Mouse (Mus musculus) embryonic facial prominence, embryonic 11.5 days (tissue): ENCODE measurements around the gene Plch2. TPM values are rescaled to one million over a fixed set of nuclear protein-coding genes. Genes with fewer than 3 reads are reported as not detected.

Source experiments
- ATAC-seq: fragments of 200-750 bp; cut with Nextera tagmentation; replicated peaks from 2 replicates; pipeline ENCODE4 v1.8.0; 2017; ENCODE audit warnings: low read depth; ENCODE audit not compliant: insufficient number of reproducible peaks, low FRiP score, low TSS enrichment
- DNase-seq: peaks from one replicate; pipeline ENCODE4 v3.0.0-alpha.2; 2015; ENCODE audit warnings: low spot score
- H3K27ac ChIP-seq: fragments of 300-500 bp; sonication (generic); replicated peaks from 2 replicates; pipeline ENCODE4 v1.5.1; 2014; ENCODE audit warnings: mild to moderate bottlenecking, low read depth, low read length, control low read depth
- H3K27me3 ChIP-seq: fragments of 300-500 bp; sonication (generic); 2 replicates; pipeline ENCODE4 v1.6.1; 2014; ENCODE audit warnings: mild to moderate bottlenecking, low read length, moderate library complexity, mixed read lengths; ENCODE audit not compliant: control insufficient read depth, insufficient read depth
- H3K36me3 ChIP-seq: fragments of 300-500 bp; sonication (generic); replicated peaks from 2 replicates; pipeline ENCODE4 v1.6.1; 2014; ENCODE audit warnings: low read depth, mild to moderate bottlenecking, low read length, moderate library complexity, mixed read lengths; ENCODE audit not compliant: control insufficient read depth, insufficient read depth
- H3K4me1 ChIP-seq: fragments of 300-500 bp; sonication (generic); 2 replicates; pipeline ENCODE4 v1.6.1; 2014; ENCODE audit warnings: low read length, mixed read lengths; ENCODE audit not compliant: control insufficient read depth, insufficient read depth
- H3K4me2 ChIP-seq: fragments of 300-500 bp; sonication (generic); 2 replicates; pipeline ENCODE4 v1.6.1; 2014; ENCODE audit warnings: low read depth, mild to moderate bottlenecking, control low read depth, low read length, moderate library complexity
- H3K4me3 ChIP-seq: fragments of 300-500 bp; sonication (generic); 2 replicates; pipeline ENCODE4 v1.5.1; 2014; ENCODE audit warnings: low read depth, low read length, control low read depth
- H3K9ac ChIP-seq: fragments of 300-500 bp; sonication (generic); replicated peaks from 2 replicates; pipeline ENCODE4 v1.6.1; 2014; ENCODE audit warnings: mild to moderate bottlenecking, control low read depth, low read length
- H3K9me3 ChIP-seq: fragments of 300-500 bp; sonication (generic); replicated peaks from 2 replicates; pipeline ENCODE4 v1.6.1; 2016; ENCODE audit warnings: mild to moderate bottlenecking, low read length, inconsistent platforms, mixed read lengths; ENCODE audit not compliant: control insufficient read depth
- WGBS: fragments of 180-500 bp; shearing (Covaris S2); extraction: QIAGEN DNeasy Blood & Tissue Kit; methylation state at CpG from one replicate; pipeline ENCODE4 v1.1.7; 2014; 5-methylcytosine and 5-hydroxymethylcytosine counted together
- polyA plus RNA-seq: library from polyadenylated mRNA; unstranded; fragments of >200 nt; fragmentation: Nextera tagmentation; extraction: Ambion mirVana; gene quantifications from 2 replicates; pipeline ENCODE4 v1.2.1, GENCODE M21; 2014

Gene Plch2
- polyA plus RNA-seq, 1 experiment from 2014 or later: 1.4 TPM

DNA sequence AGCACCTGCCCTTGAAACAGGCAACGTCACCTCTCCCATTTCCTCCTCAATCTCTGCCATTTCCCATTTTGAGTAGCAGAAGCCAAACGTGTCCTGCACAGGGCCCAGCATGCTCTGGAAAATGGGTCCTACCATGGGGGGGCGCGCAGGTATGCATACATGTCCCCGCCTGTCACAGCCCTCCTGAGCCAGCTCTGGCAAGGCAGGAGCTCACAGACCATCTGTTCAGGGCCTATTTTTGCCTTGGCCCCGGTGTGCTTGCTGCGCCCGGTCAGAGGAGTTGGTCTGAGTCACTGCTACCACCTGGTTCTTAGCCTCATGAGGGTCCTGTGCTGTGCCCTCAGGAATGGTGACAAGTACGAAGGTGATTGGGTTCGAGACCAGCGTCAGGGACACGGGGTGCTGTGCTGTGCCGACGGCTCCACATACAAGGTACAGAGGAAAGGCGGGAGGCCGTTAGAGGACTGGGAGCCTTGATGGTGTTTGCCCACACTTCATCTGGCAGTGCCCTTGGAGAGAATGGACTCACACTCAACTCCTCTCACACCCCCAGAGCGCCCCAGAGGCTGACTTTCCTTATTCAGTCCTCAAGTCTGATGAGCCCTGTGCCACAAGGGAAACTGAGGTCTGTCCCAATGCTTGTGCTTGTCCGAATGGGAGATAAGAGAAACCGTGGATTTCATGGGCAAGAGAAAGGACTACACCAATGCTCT is 36.3 kb upstream of the Plch2 start:
- ATAC-seq (no peak), DNase-seq (no peak)
- no peak overlapping the region for H3K4me3 ChIP-seq
- H3K4me1 ChIP-seq: no peaks in the 10 kb centered on the region
- no peaks in the 10 kb centered on the region for H3K27me3 ChIP-seq
- no peaks in the 10 kb centered on the region for H3K36me3 ChIP-seq
- H3K9ac ChIP-seq: no peak overlapping the region
- WGBS: 89% methylated on average over 19 of the region's 19 CpGs
- H3K9me3 ChIP-seq: no peaks in the 10 kb centered on the region
- H3K4me2 ChIP-seq: no peak overlapping the region
- H3K27ac ChIP-seq: no peak overlapping the region

DNA sequence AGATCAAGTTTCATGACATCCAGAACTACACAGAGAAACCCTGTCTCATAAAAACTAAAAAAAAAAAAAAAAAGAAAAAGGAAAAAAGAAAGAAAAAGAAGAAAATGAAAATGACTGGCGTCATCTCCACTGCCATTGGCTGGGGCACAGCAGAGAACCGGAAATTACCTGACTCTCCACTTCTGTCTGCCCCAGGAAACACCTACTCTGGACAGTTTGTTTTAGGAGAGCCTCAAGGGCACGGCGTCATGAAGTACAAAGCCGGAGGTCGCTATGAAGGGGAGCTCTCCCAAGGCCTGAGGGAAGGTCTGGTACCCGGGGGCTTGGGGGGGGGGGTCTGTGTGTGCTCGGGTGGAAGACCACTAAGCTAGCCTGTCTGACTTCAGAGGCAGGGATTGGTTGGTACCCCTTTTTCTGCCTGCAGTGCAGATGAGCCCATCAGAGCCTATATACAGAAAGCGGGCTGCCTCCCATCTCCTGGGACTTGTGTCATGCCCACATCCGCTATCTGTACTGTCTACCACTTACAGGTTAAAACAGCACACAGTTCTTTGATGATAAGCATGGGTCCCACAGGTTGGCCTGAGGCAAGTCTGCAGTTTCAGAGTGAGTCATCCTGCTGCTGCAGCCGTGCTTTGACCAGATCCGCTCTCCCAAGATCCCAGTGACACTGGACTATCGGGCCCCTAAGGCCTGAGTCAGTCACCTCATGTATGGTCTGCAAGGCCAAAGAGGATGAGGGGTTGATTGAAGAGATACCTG is 34.3 kb upstream of the Plch2 start:
- Histone ChIP-seq H3K27ac (no peak overlapping the region), H3K9ac (no peak overlapping the region), H3K4me1 (no peaks in the 10 kb centered on the region), H3K9me3 (no peaks in the 10 kb centered on the region), H3K27me3 (no peaks in the 10 kb centered on the region), H3K4me3 (no peak overlapping the region), H3K36me3 (no peaks in the 10 kb centered on the region), H3K4me2 (no peak overlapping the region)
- no peak for ATAC-seq
- WGBS: 89% methylated on average over 13 of the region's 13 CpGs
- DNase-seq: no peak

DNA sequence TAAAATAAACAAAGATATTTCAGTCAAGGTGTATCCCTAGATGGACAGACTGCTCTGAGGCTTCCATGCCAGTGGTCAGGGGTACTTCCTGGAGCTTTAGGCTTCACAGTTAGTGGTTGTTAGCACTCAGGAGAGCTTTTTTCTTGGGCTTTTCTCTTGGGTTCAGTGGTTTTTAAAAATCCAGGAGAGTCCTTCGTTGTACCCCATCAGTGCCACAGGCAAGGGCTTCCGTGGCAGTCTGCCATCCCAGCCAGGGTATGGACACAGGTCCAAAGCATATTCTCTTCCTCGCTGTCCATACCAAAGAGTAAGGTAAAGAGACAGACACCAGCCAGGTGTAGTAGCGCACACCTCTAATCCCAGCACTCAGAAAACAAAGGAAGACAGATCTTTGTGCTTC is 33.6 kb upstream of the Plch2 start:
- ATAC-seq (no peak), DNase-seq (no peak)
- Histone ChIP-seq H3K36me3 (no peaks in the 10 kb centered on the region), H3K4me2 (no peak overlapping the region), H3K4me3 (no peak overlapping the region), H3K27ac (no peak overlapping the region), H3K27me3 (no peaks in the 10 kb centered on the region), H3K9me3 (no peaks in the 10 kb centered on the region), H3K4me1 (0 out of 2 replicates have a peak, but pooled peaks cover under 1% of the 10 kb centered on the region), H3K9ac (no peak overlapping the region)
- WGBS: 91% methylated on average over 4 of the region's 4 CpGs

DNA sequence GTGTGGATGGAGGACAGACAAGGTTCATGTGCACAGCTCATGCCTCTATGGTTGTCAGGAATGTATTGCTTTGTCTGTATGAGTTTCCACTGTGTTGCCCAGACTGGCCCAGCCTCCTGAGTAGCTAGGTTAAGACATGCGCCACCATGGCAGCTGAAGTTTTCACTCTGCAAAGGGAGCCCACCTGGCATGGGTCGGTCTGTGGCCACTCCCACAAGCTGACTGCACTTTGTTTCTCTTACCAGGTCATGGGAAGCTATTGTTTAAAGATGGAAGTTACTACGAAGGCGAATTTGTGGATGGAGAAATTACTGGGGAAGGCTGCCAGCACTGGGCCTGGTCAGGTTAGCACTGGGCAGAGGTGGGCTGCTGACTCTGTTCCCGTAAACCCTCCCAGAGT is 32.7 kb upstream of the Plch2 start:
- DNase-seq (no peak), ATAC-seq (no peak)
- no peaks in the 10 kb centered on the region for H3K36me3 ChIP-seq
- H3K27me3 ChIP-seq: no peaks in the 10 kb centered on the region
- H3K9ac ChIP-seq: no peak overlapping the region
- no peak overlapping the region for H3K4me3 ChIP-seq
- H3K27ac ChIP-seq: no peak overlapping the region
- H3K4me2 ChIP-seq: no peak overlapping the region
- no peaks in the 10 kb centered on the region for H3K9me3 ChIP-seq
- H3K4me1 ChIP-seq: 0 out of 2 replicates have a peak, but pooled peaks cover 2% of the 10 kb centered on the region
- WGBS: 88% methylated on average over 5 of the region's 5 CpGs

DNA sequence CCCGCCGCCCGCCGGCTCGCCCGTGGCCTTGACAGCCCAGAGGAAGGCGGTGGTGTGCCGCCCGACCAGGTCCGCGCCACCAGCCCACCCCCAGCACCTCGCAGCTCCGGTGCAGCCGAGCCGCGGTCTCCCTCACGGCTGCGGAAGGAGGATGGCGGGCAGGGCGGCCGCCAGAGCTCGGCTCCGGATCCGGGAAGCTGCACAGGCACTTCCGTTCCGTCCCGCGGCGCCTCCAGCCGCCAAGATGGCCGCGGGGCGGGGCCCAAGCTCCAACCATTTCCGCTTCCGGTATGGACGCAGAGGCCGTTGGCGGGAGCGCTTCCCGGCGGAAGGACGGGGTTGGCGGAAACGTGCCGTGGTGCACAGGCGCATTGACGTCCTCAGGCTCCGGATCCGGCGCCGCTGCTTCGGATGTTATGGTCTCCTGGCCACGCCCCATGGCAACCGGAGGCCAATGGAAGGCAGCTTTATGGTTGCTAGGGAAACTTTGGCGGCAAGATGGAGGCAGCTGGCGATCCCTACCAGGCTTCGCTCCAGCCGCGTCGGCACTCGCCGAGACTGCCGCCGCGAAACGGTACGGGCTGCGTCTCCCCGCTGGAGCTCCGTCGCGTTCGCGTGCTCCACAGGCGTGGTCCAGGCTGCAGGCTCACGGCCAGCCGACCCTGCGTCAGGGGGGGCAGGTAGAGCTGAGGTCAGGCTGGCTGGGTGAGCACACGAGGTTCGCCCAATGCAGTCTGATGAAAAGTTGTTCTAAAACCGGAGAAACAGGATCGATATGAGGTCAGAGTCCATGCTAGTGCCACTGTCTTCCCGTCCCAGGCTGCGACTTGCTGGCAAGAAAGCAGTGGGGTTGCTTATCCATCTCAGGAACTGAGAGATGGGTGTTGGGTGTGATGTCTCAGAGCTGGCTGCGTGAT is 29.8 kb upstream of the Plch2 start, which contains the start of the genes Rer1 and Morn1:
Gene Rer1, minus strand, starts transcription at position 275 of the 917 bp plus-strand sequence.
Gene Morn1, plus strand, starts transcription at position 470 of the 917 bp plus-strand sequence.
- Histone ChIP-seq H3K9ac (peak within 1 kb of the TSS; percentile 87), H3K9me3 (no peaks in the 10 kb centered on the region), H3K4me3 (peak within 1 kb of the TSS; percentile 87), H3K4me2 (peak within 1 kb of the TSS; percentile 83), H3K4me1 (0 out of 2 replicates have a peak, but pooled peaks cover 2% of the 10 kb centered on the region), H3K27me3 (no peaks in the 10 kb centered on the region), H3K36me3 (no peaks in the 10 kb centered on the region), H3K27ac (peak within 1 kb of the TSS; percentile 86)
- ATAC-seq (peak; percentile 96), DNase-seq (peak; percentile 100)
- WGBS: under 1% methylated on average over 85 of the region's 85 CpGs

DNA sequence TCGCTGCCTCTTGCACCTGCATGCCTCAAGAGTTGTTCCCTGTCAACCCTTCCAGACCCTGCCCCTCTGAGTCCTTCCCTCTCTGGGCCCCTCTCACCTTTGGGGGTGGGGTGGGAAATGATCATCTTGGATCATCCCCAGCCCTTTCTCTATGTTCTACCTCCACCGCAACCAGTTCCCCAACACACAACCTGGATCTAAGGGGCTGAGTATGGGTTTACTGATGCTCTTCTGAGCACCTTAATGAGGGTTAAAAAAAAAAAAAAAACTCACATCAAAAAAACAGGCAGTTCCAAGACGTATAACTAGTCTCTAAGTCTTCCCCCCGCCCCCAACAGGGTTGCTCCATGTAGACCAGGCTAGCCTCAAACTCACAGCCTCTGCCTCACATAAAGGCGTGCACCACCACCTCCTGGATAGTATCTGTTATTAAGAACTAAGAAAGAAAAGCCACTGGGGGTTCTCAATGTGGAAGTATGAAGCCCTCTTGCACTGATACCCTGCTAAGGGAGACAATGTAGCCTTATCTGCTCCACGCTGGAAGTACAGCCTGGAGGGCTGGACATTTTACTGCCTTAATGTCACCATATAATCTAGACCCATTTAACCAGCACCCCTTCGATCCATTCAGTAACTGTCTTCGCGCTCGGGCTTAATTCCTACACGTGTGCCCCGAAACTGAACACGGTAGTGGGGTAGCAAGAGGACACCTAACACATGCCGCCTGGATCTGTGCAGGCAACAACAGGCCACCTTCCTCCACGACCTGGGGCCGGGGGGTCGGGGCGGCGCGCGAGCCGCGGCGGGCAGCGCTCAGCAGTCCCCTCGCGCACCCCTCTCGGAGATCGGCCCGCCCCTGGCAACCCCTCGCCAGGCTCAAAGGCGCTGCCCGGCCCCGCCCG is 28.9 kb upstream of the Plch2 start:
- H3K9me3 ChIP-seq: no peaks in the 10 kb centered on the region
- H3K27me3 ChIP-seq: no peaks in the 10 kb centered on the region
- H3K36me3 ChIP-seq: peaks cover under 1% of the 10 kb centered on the region
- ATAC-seq (peak; percentile 7), DNase-seq (peak; percentile 48)
- peak overlapping the region; percentile 86 for H3K27ac ChIP-seq
- 0 out of 2 replicates have a peak, but pooled peaks cover 2% of the 10 kb centered on the region for H3K4me1 ChIP-seq
- WGBS: 7% methylated on average over 34 of the region's 35 CpGs
- H3K4me3 ChIP-seq: peak overlapping the region; percentile 87
- peak overlapping the region; percentile 68 for H3K4me2 ChIP-seq
- peak overlapping the region; percentile 87 for H3K9ac ChIP-seq

DNA sequence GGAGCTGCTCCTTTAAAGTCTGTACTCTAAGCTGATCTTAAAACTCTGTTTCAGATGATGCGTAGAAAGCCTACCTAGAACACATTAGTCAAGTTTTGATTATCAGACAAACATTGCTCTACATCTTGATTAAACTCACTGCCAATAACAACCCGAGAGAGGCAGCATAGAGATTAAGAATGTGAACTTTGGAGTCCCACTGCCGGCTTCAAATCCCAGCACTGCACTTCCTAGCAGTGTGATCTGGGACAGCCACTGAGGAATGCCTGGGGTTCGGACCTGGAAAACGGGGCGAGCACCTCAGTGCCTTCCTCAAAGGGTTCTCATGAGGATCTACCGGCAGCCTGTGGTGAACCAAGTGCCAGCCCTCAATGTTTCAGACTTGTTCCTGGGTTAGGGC is 27.8 kb upstream of the Plch2 start:
- Histone ChIP-seq H3K9ac (0 out of 2 replicates have a peak overlapping the region, but pooled peaks have one; percentile 14), H3K36me3 (peaks cover 8% of the 10 kb centered on the region), H3K27me3 (no peaks in the 10 kb centered on the region), H3K4me2 (no peak overlapping the region), H3K4me1 (0 out of 2 replicates have a peak, but pooled peaks cover 2% of the 10 kb centered on the region), H3K27ac (no peak overlapping the region), H3K9me3 (no peaks in the 10 kb centered on the region), H3K4me3 (no peak overlapping the region)
- WGBS: 91% methylated on average over 7 of the region's 7 CpGs
- DNase-seq (no peak), ATAC-seq (no peak)
